Mouse (Mus musculus): ENCODE measurements around the gene Itpr1.

The Itpr1 gene

GRCm38 (mm10) chr6:108212881-108213295 is at the start of gene Itpr1:
Itpr1 (plus strand) TSS chr6:108213096.
- DNase-seq = peak; percentile 96 to 98

- DNase-seq = no peak
These were observed 48.0 kb upstream of the Itpr1 start for GRCm38 (mm10) chr6:108164935-108165334.

- no peak for DNase-seq
These were observed 47.3 kb upstream of the Itpr1 start for GRCm38 (mm10) chr6:108165598-108165997.

GRCm38 (mm10) chr6:108167946-108168680 is 44.8 kb upstream of the Itpr1 start:
- no peak for DNase-seq

GRCm38 (mm10) chr6:108168723-108169122 is 44.2 kb upstream of the Itpr1 start:
- DNase-seq = no peak

- no peak for DNase-seq
These were observed 43.4 kb upstream of the Itpr1 start for GRCm38 (mm10) chr6:108169466-108169865.

GRCm38 (mm10) chr6:108172219-108172618 is 40.7 kb upstream of the Itpr1 start:
- no peak for DNase-seq

GRCm38 (mm10) chr6:108174181-108174580 is 38.7 kb upstream of the Itpr1 start:
- no peak for DNase-seq

GRCm38 (mm10) chr6:108179087-108179486 is 33.8 kb upstream of the Itpr1 start:
- no peak for DNase-seq

GRCm38 (mm10) chr6:108184847-108185684 is 27.8 kb upstream of the Itpr1 start, which contains the start of gene Sumf1:
Sumf1 (minus strand) TSS chr6:108185582.
- DNase-seq = peak; percentile 94 to 96

GRCm38 (mm10) chr6:108185685-108186009 is 27.2 kb upstream of the Itpr1 start:
- no peak for DNase-seq

GRCm38 (mm10) chr6:108190690-108191089 is 22.2 kb upstream of the Itpr1 start:
- no peak for DNase-seq

- DNase-seq = no peak
These were observed 20.3 kb upstream of the Itpr1 start for GRCm38 (mm10) chr6:108192632-108193031.

- DNase-seq = no peak
These were observed 16.2 kb upstream of the Itpr1 start for GRCm38 (mm10) chr6:108196665-108197064.

GRCm38 (mm10) chr6:108197117-108197516 is 15.8 kb upstream of the Itpr1 start:
- no peak for DNase-seq

GRCm38 (mm10) chr6:108198286-108198685 is 14.6 kb upstream of the Itpr1 start:
- DNase-seq = no peak

GRCm38 (mm10) chr6:108204322-108204721 is 8.6 kb upstream of the Itpr1 start:
- DNase-seq = no peak

GRCm38 (mm10) chr6:108206145-108206544 is 6.8 kb upstream of the Itpr1 start:
- no peak for DNase-seq

- no peak for DNase-seq
These were observed 5.9 kb upstream of the Itpr1 start for GRCm38 (mm10) chr6:108206914-108207566.

GRCm38 (mm10) chr6:108211896-108212880 is 708 bp upstream of the Itpr1 start:
- peak; percentile 24 to 26 for DNase-seq

GRCm38 (mm10) chr6:108213481-108214293 is 791 bp downstream of the Itpr1 start:
- peak; percentile 32 to 35 for DNase-seq
